Mouse (Mus musculus): ENCODE results near the gene Ube2c. TPM values are rescaled to one million over a fixed set of nuclear protein-coding genes. Genes with fewer than 3 reads are reported as not detected.

Ube2c gene
- 0.85 TPM for polyA plus RNA-seq (2017; shearing (Covaris generic))

DNA sequence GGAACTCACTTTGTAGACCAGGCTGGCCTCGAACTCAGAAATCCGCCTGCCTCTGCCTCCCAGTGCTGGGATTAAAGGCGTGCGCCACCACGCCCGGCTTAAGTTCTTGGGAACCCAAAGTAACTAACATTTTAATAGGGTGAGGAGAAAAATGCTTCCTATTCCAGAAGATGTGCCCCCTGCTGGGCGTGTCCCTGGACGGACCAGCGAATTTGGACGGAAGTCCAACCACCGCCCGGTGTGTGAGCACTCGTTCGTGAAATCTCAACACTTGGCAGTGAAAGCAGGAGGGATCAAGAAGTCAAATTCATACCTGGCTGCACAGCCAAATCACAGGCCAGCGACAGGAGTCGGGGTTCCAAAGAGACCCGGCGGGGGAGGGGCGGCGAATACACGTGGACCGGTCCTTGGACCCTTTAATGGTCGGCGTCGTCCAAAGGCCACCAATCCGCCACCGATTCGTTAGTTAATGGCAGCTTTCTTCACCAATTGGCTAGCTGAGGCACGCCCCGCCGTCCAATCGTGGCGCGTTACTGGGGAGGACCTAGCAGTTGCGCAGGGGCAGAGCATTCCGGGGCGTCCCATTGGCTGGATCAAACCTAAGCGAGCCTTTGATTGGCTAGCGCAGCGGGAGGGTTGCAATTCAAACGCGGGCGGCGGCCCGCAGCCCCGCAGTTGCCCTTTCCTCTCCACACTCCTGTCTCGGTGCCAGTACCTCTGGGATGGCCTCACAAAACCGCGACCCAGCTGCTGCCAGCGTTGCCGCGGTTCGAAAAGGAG, at the start of gene Ube2c:
Ube2c (plus strand) TSS at position 641 of the 780 bp plus-strand sequence.

DNA sequence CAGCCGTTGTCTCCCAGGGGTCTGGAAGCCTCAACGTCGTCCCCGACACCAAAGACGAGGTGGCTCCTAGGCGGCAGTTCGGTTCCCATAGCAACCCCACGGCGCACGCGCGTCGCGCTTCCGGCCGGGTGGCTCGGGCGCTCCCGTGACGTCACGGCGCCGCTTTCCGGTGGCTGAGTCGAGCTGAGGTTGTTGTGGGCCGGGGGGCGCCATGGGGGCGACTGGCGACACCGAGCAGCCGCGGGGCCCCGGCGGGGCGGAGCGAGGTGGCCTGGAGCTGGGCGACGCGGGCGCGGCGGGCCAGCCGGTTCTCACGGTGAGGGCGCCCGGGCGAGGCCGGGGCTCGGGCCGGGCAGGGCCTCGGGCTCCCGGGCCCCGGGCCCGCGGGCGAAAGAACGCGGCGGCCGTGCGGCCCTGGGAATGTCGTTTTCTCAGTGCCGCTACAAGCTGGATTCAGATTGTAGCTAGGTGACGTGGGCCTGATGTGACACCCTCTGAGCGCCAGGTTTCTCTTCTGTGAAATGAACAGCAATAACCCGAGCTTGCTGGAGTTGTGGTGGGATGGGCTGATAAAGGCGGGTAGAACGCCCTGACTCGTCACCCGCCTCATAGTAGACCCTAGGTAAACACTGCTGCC, 23.7 kb upstream of the Ube2c start, which contains the start of the genes Wfdc3 and Dnttip1:
Wfdc3 (minus strand) TSS at position 89 of the 637 bp plus-strand sequence.
Dnttip1 (plus strand) TSS at position 141 of the 637 bp plus-strand sequence.

DNA sequence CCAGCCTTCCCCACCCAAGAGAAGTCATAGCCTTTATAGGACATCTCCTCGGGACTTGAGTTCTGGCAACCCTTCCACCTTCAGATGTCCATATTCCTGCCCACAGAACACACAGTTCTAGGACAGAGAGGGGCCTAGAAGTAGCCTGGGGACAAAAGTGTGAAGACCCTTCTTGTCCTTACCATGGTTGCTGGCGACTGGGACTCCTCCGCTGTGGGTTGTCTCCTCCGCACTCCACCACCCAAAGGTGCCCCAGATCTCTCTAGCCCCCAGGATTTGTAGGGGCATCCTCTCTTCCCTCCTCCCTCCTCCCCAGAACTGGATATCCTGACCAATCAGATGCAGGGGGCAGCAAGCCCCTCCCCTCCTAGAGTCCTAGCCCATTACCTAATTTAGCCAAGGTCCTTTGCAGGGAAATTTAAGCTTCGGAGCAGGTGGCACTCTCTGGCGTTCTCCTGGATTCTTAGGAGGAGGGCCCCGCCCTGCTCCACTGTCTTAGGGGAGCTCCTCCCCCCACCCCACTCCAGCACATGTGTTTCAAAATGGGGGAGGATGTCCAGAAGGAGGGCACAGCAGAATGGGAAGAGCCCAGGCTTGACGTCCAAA, 9.9 kb downstream of the Ube2c start, which contains the start of gene Tnnc2:
Tnnc2 (minus strand) TSS at position 487 of the 606 bp plus-strand sequence.

DNA sequence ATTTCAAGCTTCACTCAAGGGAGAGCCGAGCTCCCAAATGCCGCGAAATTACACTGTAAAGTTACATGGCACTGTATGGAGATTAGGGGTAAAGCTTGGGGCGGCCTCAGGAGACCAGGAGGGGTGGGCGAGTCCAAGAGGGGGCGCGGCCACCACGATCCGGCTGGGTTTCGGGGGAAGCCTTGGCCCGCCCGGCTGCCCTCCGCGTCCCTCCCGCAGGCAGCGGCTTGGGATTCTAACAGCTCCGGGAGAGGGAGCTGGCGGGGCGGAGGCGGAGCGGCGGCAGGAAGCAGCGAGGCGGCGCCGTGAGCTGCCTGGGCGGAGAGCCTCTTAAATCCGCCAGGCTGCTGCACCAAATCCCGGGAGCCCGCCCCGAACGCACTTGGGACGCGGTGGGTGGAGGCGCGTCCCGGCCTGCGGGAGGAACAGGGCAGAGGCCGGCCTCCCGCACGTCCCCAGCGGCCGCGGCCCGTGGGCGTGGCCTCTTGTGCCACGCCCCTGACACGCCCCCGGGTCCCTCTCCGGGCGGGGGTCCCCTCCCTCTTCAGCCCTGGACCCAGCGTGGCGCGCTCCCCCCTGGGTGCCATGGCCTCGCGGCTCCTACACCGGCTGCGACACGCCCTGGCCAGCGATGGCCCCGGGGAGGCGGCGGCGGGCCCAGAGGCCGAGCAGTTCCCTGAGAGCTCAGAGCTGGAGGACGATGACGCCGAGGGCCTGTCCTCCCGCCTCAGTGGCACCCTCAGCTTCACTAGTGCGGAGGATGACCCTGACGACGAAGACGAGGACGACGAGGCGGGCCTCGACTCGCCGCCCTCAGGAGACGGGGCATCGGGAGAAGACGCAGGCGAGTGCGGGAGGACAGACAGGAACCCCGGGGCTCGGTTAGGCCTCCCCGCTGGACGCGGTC, 16.0 kb downstream of the Ube2c start, which contains the start of gene Snx21:
Snx21 (plus strand) TSS at position 343 of the 907 bp plus-strand sequence.

DNA sequence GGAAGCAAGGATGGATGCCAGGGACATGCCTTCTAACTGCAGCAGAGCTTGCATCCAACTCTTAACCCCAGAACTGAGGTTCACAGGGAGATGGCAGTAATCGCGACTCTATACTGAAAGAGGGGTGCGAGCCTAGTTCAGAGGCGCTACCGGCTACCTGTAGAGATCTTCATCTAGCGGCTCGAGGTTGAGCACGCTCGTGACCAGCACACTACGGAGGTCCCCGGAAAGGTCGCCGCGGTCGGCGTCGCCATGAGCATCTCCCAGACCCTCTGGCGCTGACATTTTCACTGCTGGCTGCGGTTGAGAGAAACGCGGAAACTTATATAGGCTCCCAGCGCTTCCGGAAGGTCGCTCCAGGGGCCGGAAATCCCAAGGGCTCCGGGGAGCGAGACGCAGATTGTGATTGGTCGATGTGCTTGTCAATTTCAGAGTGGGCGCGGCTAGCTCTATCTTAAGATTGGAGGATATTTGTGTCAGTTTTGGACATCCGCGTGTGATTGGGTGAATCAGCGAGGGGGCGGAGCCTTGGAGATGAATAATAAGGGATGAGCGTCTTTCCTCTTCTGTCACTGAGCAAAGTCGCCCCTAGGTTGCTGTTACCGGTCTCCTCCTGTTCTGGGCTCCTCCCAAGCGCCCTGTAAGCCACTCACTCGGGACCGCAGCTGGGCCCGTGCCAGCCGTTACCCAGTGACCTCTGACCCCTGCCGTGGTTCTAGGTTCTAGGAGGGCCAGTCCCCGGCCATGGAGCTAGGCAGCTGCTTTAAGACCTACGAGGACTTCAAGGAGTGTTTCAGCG, 35.0 kb downstream of the Ube2c start, which contains the start of the genes Acot8 and Zswim3:
Acot8 (minus strand) TSS at position 350 of the 799 bp plus-strand sequence.
Zswim3 (plus strand) TSS at position 566 of the 799 bp plus-strand sequence.

DNA sequence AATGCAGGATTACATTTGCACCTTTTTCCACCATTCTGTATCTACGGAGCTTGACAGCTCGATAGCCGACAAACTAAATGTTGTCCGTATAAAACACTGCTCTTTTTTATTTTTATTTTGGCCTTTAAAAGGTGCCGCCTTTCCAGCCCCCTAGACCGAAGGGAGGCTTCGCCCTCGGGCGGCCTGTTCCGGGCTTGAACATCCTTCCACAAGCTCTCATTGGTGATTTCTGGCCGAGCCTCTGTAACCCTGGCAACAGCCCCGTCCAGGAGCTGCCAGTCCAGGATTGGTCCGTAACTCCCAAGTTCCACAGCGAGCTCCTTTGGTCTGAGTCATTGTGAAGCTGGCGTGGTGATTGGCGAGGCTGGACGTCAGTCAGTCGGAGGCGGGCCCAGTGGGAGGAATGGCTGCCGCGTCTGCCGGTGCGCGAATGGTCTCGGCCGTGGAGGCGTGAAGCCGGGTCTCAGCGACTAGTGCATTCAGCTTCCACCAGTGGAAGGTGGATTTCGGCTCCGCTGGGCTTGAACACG, 53.0 kb downstream of the Ube2c start, which contains the start of gene Zswim1:
Zswim1 (plus strand) TSS at position 51 of the 530 bp plus-strand sequence.

Other genes with a start within 250 kb of the Ube2c start
- gene Wfdc2, start 207.5 kb upstream of the Ube2c start, polyA plus RNA-seq (2017; shearing (Covaris generic)): not detected
- not detected for gene Spint3, start 196.4 kb upstream of the Ube2c start, polyA plus RNA-seq (2017; shearing (Covaris generic))
- not detected for gene Wfdc6a, start 184.5 kb upstream of the Ube2c start, polyA plus RNA-seq (2017; shearing (Covaris generic))
- gene Eppin, start 176.3 kb upstream of the Ube2c start, polyA plus RNA-seq (2017; shearing (Covaris generic)): not detected
- gene Wfdc6b, start 156.4 kb upstream of the Ube2c start, polyA plus RNA-seq (2017; shearing (Covaris generic)): not detected
- not detected for gene Wfdc8, start 156.3 kb upstream of the Ube2c start, polyA plus RNA-seq (2017; shearing (Covaris generic))
- not detected for gene Wfdc16, start 131.1 kb upstream of the Ube2c start, polyA plus RNA-seq (2017; shearing (Covaris generic))
- gene Wfdc10, start 113.9 kb upstream of the Ube2c start, polyA plus RNA-seq (2017; shearing (Covaris generic)): not detected
- not detected for gene Wfdc9, start 113.3 kb upstream of the Ube2c start, polyA plus RNA-seq (2017; shearing (Covaris generic))
- not detected for gene Wfdc11, start 95.8 kb upstream of the Ube2c start, polyA plus RNA-seq (2017; shearing (Covaris generic))
- gene Wfdc13, start 84.8 kb upstream of the Ube2c start, polyA plus RNA-seq (2017; shearing (Covaris generic)): not detected
- not detected for gene Spint4, start 71.4 kb upstream of the Ube2c start, polyA plus RNA-seq (2017; shearing (Covaris generic))
- gene Spint5, start 54.6 kb upstream of the Ube2c start, polyA plus RNA-seq (2017; shearing (Covaris generic)): not detected
- gene Wfdc3, start 24.0 kb upstream of the Ube2c start, polyA plus RNA-seq (2017; shearing (Covaris generic)): 0.31 TPM
- 53.3 TPM for gene Dnttip1, start 23.9 kb upstream of the Ube2c start, polyA plus RNA-seq (2017; shearing (Covaris generic))
- gene Tnnc2, start 10.1 kb downstream of the Ube2c start, polyA plus RNA-seq (2017; shearing (Covaris generic)): not detected
- gene Snx21, start 15.9 kb downstream of the Ube2c start, polyA plus RNA-seq (2017; shearing (Covaris generic)): 3.2 TPM
- 27.0 TPM for gene Acot8, start 35.0 kb downstream of the Ube2c start, polyA plus RNA-seq (2017; shearing (Covaris generic))
- 3.1 TPM for gene Zswim3, start 35.2 kb downstream of the Ube2c start, polyA plus RNA-seq (2017; shearing (Covaris generic))
- gene Zswim1, start 52.8 kb downstream of the Ube2c start, polyA plus RNA-seq (2017; shearing (Covaris generic)): 14.0 TPM
- gene Spata25, start 58.6 kb downstream of the Ube2c start, polyA plus RNA-seq (2017; shearing (Covaris generic)): not detected
- gene Ctsa, start 63.0 kb downstream of the Ube2c start, polyA plus RNA-seq (2017; shearing (Covaris generic)): 127 TPM
- 0.77 TPM for gene Neurl2, start 63.6 kb downstream of the Ube2c start, polyA plus RNA-seq (2017; shearing (Covaris generic))
- gene Pltp, start 87.8 kb downstream of the Ube2c start, polyA plus RNA-seq (2017; shearing (Covaris generic)): 5.0 TPM
- gene Pcif1, start 109.4 kb downstream of the Ube2c start, polyA plus RNA-seq (2017; shearing (Covaris generic)): 133 TPM
- 40.2 TPM for gene Zfp335, start 141.9 kb downstream of the Ube2c start, polyA plus RNA-seq (2017; shearing (Covaris generic))
- gene Mmp9, start 170.9 kb downstream of the Ube2c start, polyA plus RNA-seq (2017; shearing (Covaris generic)): 3.1 TPM
- gene Slc12a5, start 190.9 kb downstream of the Ube2c start, polyA plus RNA-seq (2017; shearing (Covaris generic)): 0.54 TPM